8 mouse cellular contexts compared by ENCODE assay signal in the genomic region with DNA sequence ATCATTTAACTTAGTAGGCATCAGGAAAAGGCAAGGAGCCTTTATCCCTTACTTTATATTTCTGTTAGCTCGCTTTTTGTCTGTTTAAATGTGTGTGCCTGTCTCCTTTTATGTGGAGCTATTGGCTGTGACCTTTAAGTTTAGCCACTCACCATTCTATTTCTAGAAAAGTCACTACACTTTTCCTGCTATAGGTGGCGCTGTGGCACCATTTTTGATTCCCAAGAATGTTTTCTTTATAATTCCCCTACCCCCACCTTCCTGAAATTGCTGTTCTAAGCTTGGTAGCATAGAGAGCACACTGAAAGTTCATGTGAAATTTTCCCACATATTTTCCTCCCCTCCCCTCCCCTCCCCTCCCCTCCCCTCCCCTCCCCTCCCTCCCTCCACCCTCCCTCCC. TPM values are rescaled to one million over a fixed set of nuclear protein-coding genes. Genes with fewer than 3 reads are reported as not detected.
DNase-seq lines count a peak whose midpoint lies in the region; ATAC-seq and TF ChIP-seq lines count a peak whose summit lies in the region.

No protein-coding gene starts in this region.

- no peak for ATAC-seq in heart, embryonic 11.5 days (replicated peaks; ENCODE audit: insufficient number of reproducible peaks, low FRiP score, low TSS enrichment)
- ATAC-seq in hindbrain, postnatal 0 days, result peak; percentile 29; the same call in 1 of the 2 replicates
- no peak for ATAC-seq in lung, embryonic 14.5 days (ENCODE audit: insufficient read depth)
- no peak for ATAC-seq in activated CD4-positive, CD25-positive, alpha-beta regulatory T cell, adult 4 months

- H3K9me3 ChIP-seq in heart, embryonic 11.5 days (replicated peaks; ENCODE audit: control insufficient read depth, low read length), result no peaks in the 10 kb centered on the region
- no peaks in the 10 kb centered on the region for H3K9me3 ChIP-seq in hindbrain, postnatal 0 days (ENCODE audit: low read length)
- H3K9me3 ChIP-seq in lung, embryonic 14.5 days (ENCODE audit: low read depth, low read length), result no peaks in the 10 kb centered on the region

- H3K4me2 ChIP-seq in heart, embryonic 11.5 days, result no peak overlapping the region
- H3K4me2 ChIP-seq in hindbrain, postnatal 0 days (ENCODE audit: low read depth, low read length), result no peak overlapping the region
- H3K4me2 ChIP-seq in lung, embryonic 14.5 days, result no peak overlapping the region

- no peak overlapping the region for H3K4me3 ChIP-seq in heart, embryonic 11.5 days (ENCODE audit: low read depth, low read length)
- H3K4me3 ChIP-seq in hindbrain, postnatal 0 days (ENCODE audit: low read length), result no peak overlapping the region
- no peak overlapping the region for H3K4me3 ChIP-seq in lung, embryonic 14.5 days (ENCODE audit: low read depth, low read length)

- WGBS in heart, embryonic 11.5 days (ENCODE audit: insufficient replicate concordance), result 26% methylated on average over 2 of the region's 2 CpGs
- 19% methylated on average over 2 of the region's 2 CpGs for WGBS in hindbrain, postnatal 0 days
- 12% methylated on average over 2 of the region's 2 CpGs for WGBS in lung, embryonic 14.5 days

- DNase-seq in heart, adult 18-20 months, result peak; percentile 51 to 84
- peak; percentile 44 for DNase-seq in urinary bladder, postnatal 25 days (ENCODE audit: low spot score)
- no peak for DNase-seq in urinary bladder, adult 18-20 months (ENCODE audit: low spot score in 2 of 2)
- peak; percentile 77 for DNase-seq in embryo, embryonic 10 days (ENCODE audit: low spot score)
- DNase-seq in hindbrain, postnatal 0 days (ENCODE audit: low spot score), result peak; percentile 79
- DNase-seq in lung, embryonic 14.5 days, result peak; percentile 92

- H3K27me3 ChIP-seq in heart, embryonic 11.5 days (ENCODE audit: control insufficient read depth, insufficient read depth, low read length), result no peaks in the 10 kb centered on the region
- no peaks in the 10 kb centered on the region for H3K27me3 ChIP-seq in hindbrain, postnatal 0 days (ENCODE audit: insufficient read depth, low read length)
- no peaks in the 10 kb centered on the region for H3K27me3 ChIP-seq in lung, embryonic 14.5 days (ENCODE audit: insufficient read depth, low read length)

- H3K27ac ChIP-seq in heart, embryonic 11.5 days (ENCODE audit: low read depth, low read length), result no peak overlapping the region
- H3K27ac ChIP-seq in hindbrain, postnatal 0 days, result no peak overlapping the region
- no peak overlapping the region for H3K27ac ChIP-seq in lung, embryonic 14.5 days (ENCODE audit: low read depth)

- peaks cover 9% of the 10 kb centered on the region for H3K36me3 ChIP-seq in heart, embryonic 11.5 days (ENCODE audit: control insufficient read depth, insufficient read depth, low read length)
- H3K36me3 ChIP-seq in hindbrain, postnatal 0 days (ENCODE audit: insufficient read depth, low read length), result peaks cover 14% of the 10 kb centered on the region
- H3K36me3 ChIP-seq in lung, embryonic 14.5 days (ENCODE audit: insufficient read depth), result peaks cover 65% of the 10 kb centered on the region

- TF ChIP-seq CTCF in hindbrain, postnatal 0 days (IDR thresholded peaks at IDR 0.05; ENCODE audit: low read depth), result peak; percentile 71
- TF ChIP-seq CTCF in lung, embryonic 14.5 days (IDR thresholded peaks at IDR 0.05; ENCODE audit: low read depth), result peak; percentile 76

- H3K4me1 ChIP-seq in heart, embryonic 11.5 days (ENCODE audit: control insufficient read depth, insufficient read depth, low read length), result no peaks in the 10 kb centered on the region; the same call in 1 of the 2 replicates
- H3K4me1 ChIP-seq in hindbrain, postnatal 0 days (ENCODE audit: insufficient read depth, low read length), result no peaks in the 10 kb centered on the region
- no peaks in the 10 kb centered on the region for H3K4me1 ChIP-seq in lung, embryonic 14.5 days (ENCODE audit: insufficient read depth)

- H3K9ac ChIP-seq in heart, embryonic 11.5 days (ENCODE audit: low read depth, low read length), result no peak overlapping the region
- H3K9ac ChIP-seq in hindbrain, postnatal 0 days (replicated peaks; ENCODE audit: low read length), result no peak overlapping the region
- no peak overlapping the region for H3K9ac ChIP-seq in lung, embryonic 14.5 days

RNA-seq across cellular contexts. Expression of a gene that starts 22.3 kb away (rescaled TPM):
- total RNA-seq in heart, adult 18-20 months (2021), result 10 to 100 TPM; 10.8 to 11.7 TPM
- polyA plus RNA-seq in heart, embryonic 11.5 days (2014; fragmentation: Nextera tagmentation; extraction: Ambion mirVana), result 5.1 and 6.7 TPM in 2 replicates
- total RNA-seq in hindbrain, postnatal 0 days (2014; rRNA removed), result 21.4 and 28.5 TPM in 2 replicates
- polyA plus RNA-seq in hindbrain, postnatal 0 days (2015; fragmentation: Nextera tagmentation; extraction: Ambion mirVana), result 3.7 and 4.2 TPM in 2 replicates
- polyA plus RNA-seq in lung, embryonic 14.5 days (2014; fragmentation: Nextera tagmentation; extraction: Ambion mirVana), result 16.6 and 20.0 TPM in 2 replicates
- not detected for polyA plus RNA-seq in activated CD4-positive, CD25-positive, alpha-beta regulatory T cell, adult 4 months (2017; shearing (Covaris generic))

Comparison
In these comparisons a context has a peak if more than half of its experiments do, and no peak if none do; other contexts are left out.
1. DNase-seq: peak in heart, adult 18-20 months (2 of 2), urinary bladder, postnatal 25 days (single experiment), embryo, embryonic 10 days (single experiment), hindbrain, postnatal 0 days (single experiment) and lung, embryonic 14.5 days (single experiment); none in urinary bladder, adult 18-20 months (0 of 2).